Mouse (Mus musculus) retina, postnatal 7 days (tissue): Measurements from ENCODE around the gene Dhdds.

Experiments
- DNase-seq: peaks from one replicate; pipeline ENCODE4 v3.0.0-alpha.2; 2012; ENCODE audit warnings: low read depth, low spot score

The Dhdds gene

DNA sequence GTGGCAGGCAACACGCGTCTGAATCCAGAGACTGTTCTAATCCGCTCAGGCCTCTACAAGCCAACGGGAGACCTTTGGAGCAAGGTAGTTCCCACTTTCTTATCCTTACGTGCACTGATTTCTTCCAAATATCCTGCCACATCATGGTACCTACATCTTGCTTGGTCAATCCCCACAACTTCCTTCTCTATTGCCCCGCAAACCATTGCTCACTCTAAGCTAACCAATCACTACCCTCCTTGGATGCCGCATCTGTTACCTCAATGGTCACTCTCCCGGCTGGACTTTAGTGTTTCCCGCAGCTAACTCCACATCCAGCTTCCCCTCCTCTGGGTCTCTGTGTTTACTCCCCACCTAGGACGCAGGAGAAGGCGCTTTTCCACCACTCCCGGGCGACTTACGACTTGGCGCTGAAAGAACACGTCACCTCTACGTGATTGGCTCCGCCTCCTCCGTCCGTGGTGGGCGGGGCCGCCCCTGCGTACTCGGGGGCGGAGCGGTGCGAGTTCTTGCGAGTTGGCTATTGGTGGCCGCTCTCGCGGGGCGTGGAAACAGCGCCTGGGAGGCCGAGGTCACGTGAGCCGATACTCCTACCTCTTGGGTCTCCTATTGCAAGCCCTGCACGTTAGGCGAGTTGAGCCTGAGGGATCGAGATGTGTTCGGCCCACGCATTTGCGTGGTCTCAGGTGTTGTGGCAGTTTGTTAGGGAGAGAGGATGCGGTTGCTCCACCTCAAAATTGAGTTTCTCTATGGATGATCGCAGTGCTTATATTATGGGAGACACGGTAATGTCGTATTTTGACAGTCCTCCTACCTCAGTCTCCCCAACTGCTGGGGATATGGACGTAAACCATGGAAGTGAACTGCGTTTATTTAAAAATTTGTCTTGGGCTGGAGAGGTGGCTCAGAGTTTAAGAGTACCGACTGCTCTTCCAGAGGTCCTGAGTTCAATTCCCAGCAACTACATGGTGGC, at the start of gene Dhdds:
TSS of gene Dhdds (minus strand) at position 453 of the 973 bp plus-strand sequence.
- peak; percentile 96 for DNase-seq

GRCm38 (mm10) chr4:134047648-134048047, 46.9 kb upstream of the Dhdds start:
- DNase-seq, result no peak

GRCm38 (mm10) chr4:134043041-134043440, 42.3 kb upstream of the Dhdds start:
- DNase-seq, result no peak

DNA sequence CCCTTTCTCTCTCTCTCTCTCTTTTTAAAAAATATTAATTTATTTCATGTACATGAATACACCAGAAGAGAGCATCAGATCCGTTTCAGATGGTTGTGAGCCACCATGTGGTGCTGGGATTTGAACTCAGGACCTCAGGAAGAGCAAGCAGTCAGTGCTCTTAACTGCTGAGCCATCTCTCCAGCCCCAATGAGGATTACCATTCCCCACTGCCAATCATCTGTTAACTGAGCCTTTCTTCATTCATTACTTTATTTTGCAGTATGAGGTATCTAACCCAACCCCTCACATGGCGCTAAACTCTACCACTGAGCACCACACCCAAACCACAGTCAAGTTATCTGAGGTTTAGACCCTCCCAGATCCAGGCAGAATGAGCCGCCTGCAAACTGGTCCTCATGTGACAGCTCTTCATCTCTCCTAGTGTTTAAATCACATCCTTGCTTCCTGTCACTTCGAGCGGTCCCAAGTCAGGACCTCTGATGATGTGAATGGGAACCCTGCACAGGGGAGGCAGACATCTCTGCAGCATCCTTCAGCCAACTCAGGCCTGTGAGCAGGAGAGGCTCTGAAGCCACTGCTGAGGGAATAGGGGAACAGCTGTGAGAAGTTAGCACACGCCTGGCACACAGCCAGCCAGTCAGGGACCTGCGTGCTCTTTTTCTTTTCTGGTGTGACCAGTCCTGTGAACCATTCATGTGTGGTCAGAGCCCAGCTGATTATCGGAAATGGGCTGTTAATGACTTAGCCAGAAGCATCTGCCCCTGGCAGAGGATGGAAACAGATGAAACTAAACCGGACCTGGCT, 40.8 kb upstream of the Dhdds start:
- no peak for DNase-seq

GRCm38 (mm10) chr4:134035953-134036352, 35.2 kb upstream of the Dhdds start:
- peak; percentile 74 for DNase-seq

- DNase-seq, result no peak
Measured at GRCm38 (mm10) chr4:134025802-134026201, 25.1 kb upstream of the Dhdds start.

DNA sequence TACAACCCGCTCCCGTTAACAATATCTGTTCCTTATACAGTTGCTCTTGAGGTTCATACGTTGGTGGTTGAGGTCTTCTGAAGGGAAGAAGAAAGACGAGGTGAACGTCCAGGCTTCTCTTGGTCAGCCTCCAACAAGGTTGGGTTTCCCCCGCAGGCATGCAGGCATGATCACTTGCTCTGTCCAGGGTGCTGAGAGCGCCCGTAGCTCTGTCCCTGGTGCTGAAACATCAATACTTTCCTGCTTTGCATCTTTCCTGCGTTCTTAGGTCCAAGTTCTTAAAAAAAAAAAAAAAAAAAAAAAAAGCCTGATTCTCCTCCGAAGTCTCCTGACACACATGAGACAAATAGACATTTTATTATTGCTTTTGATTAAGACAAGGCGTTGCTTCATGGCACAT, 19.9 kb upstream of the Dhdds start:
- DNase-seq, result no peak

DNA sequence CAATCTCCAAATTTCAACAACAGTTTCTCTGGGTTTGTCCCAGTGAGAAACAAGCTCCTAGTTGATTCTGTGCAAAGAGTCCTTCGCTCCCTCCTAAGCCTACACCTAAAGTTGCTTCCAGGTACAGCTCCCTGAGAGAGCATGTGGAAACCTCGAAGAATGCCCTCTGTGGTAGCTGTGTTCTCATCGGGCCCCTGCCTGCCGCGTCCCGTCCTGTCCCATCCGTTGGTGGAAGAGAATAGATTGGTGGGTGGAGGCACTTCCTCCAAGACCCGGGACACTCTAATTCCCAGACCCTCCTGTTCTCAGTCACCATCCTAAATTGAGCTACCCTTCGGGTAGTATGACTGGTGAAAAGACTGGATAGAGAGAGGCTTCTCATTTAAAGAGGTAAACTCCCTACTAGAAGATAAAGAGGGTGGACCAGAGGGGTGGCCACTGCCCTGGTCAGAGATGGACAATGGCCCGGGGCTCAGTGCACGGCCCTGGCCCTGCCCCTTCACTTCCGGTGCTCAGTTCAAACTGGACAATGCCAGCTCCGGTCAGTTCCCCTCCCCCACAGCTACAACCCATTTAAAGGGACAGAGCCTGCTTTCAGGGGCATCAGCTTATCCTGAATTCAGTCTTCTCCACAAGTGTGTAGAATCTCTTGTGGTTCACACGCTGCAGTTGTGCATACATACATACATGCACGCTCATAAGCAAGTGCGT, 19.1 kb upstream of the Dhdds start:
- no peak for DNase-seq

- DNase-seq, result no peak
Measured at GRCm38 (mm10) chr4:134019210-134019609, 18.5 kb upstream of the Dhdds start.

- no peak for DNase-seq
Measured at GRCm38 (mm10) chr4:134018779-134019145, 18.0 kb upstream of the Dhdds start, which contains the start of gene Lin28a. Gene Lin28a (minus strand): TSS chr4:134018841.

GRCm38 (mm10) chr4:134018038-134018778, 17.5 kb upstream of the Dhdds start:
- no peak for DNase-seq

- DNase-seq, result no peak
Measured at GRCm38 (mm10) chr4:134017201-134017865, 16.6 kb upstream of the Dhdds start.

- DNase-seq, result no peak
Measured at GRCm38 (mm10) chr4:134016767-134017166, 16.0 kb upstream of the Dhdds start.

- DNase-seq, result no peak
Measured at GRCm38 (mm10) chr4:134016208-134016607, 15.5 kb upstream of the Dhdds start.

DNA sequence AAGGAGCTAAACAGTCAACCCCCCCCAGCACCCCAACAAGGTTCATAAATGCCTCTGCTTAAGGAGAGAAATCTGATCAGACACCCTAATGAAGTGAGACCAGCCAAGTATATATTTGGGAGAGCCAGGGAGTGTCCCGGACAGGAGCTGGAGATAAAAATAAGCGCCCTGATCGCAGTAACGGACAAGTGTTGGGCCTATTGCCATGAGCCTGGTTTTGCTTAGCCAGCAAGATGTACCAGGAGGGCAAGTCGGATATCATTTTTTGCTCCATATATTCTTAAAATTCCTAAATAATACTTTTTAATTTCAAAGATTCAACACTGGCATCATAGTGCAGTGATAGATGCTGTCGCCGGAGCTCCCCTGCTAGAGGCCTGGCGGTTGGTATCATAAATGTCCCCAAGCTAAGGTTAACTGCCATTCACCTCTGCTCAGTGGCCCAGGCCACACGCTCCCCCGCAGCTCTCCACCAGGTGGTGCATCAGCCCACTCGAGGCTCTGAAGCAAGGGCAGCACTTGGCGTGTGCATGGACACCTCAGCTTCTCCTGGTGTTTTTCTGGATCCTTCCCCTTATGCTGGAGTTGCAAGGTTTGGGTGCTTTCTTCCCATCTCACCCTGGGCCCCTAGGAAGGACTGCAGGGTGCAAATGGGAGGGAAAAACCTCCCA, 12.3 kb upstream of the Dhdds start:
- DNase-seq, result no peak

DNA sequence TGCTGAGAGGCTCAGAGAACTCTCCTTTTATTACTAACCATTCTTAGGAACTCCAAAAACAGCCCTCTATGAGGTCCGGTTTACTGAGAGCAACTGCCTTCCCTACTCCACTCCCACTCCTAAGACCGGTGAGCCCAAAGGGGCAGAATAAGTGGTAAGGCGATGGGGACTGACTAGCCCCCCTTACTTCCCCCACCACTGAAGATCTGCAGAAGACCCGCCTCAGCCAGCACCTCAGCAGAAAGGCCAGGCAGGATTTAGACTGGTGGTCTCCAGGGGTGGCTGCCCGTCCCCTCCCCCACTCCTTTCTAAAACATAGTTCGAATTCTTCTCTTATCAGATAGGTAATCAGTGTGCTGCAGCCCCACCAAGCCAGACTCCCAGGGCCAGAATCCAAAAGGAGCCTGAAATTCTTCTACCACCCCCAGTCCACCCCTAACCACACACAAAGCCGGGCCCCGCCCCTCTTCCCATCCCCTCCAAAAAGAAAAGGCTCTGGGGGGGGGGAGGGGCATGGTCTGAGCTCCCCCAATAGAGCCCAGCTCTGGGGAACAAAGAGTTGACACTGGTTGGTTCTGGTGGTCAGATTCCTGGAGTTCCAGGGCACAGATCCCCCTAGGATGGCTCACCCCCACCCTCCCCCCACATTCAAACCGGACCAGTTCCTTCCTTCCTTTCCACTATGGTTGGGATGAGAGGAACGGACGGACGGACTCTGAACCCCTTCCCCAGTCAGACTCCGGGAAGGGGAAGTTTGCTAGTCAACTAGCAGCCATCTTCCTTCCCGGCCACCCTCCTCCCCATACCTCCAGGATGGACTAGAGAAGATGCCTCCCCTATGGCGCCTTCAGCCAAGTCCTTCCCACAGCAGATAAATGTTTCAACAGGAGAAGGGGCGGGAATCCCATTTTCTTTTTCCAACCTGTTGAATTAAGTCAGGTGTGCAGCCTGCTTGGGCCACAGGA, 11.0 kb upstream of the Dhdds start:
- DNase-seq, result no peak

- no peak for DNase-seq
Measured at GRCm38 (mm10) chr4:134009709-134010108, 9.0 kb upstream of the Dhdds start.

GRCm38 (mm10) chr4:134006845-134007244, 6.1 kb upstream of the Dhdds start:
- no peak for DNase-seq
